Mouse (Mus musculus) liver, adult 2 months (tissue): ENCODE results near the gene Abl1. TPM values are rescaled to one million over a fixed set of nuclear protein-coding genes. Genes with fewer than 3 reads are reported as not detected.

Experiments
- DNase-seq: peaks from one replicate; pipeline ENCODE4 v3.0.0-alpha.2; 2011; ENCODE audit warnings: low read depth, low spot score; ENCODE audit errors: extremely low read depth
- H3K27ac ChIP-seq: fragments of 200-500 bp; replicated peaks from 2 replicates; pipeline ENCODE4 v1.5.1; 2012; ENCODE audit warnings: low read depth, mild to moderate bottlenecking, control low read depth, inconsistent platforms, low read length; ENCODE audit not compliant: insufficient read depth
- H3K27me3 ChIP-seq: fragments of 200-500 bp; 2 replicates; pipeline ENCODE4 v1.6.1; 2012; ENCODE audit warnings: mild to moderate bottlenecking, moderate library complexity, low read length, inconsistent platforms; ENCODE audit not compliant: control insufficient read depth, insufficient read depth
- H3K36me3 ChIP-seq: fragments of 200-500 bp; 2 replicates; pipeline ENCODE4 v1.6.1; 2012; ENCODE audit warnings: low read length, inconsistent platforms; ENCODE audit not compliant: control insufficient read depth, insufficient read depth
- H3K4me1 ChIP-seq: fragments of 200-500 bp; 2 replicates; pipeline ENCODE4 v1.6.1; 2011; ENCODE audit warnings: low read length; ENCODE audit not compliant: control insufficient read depth, insufficient read depth
- H3K4me3 ChIP-seq: fragments of 200-500 bp; 2 replicates; pipeline ENCODE4 v1.5.1; 2011; ENCODE audit warnings: low read depth, mild to moderate bottlenecking, control low read depth, low read length, moderate library complexity; ENCODE audit not compliant: insufficient read depth
- H3K79me2 ChIP-seq: fragments of 200-500 bp; 2 replicates; pipeline ENCODE4 v1.6.1; 2012; ENCODE audit warnings: inconsistent platforms, mild to moderate bottlenecking, low read length, moderate library complexity; ENCODE audit not compliant: control insufficient read depth, insufficient read depth
- H3K9ac ChIP-seq: fragments of 200-500 bp; 2 replicates; pipeline ENCODE4 v1.6.1; 2012; ENCODE audit warnings: low read depth, mild to moderate bottlenecking, control low read depth, inconsistent platforms, low read length
- CTCF ChIP-seq: fragments of 200-500 bp; IDR thresholded peaks from 2 replicates; pipeline ENCODE4 v1.5.1; 2011; ENCODE audit warnings: low read depth, low read length, control low read depth
- POLR2A ChIP-seq: fragments of 200-500 bp; IDR thresholded peaks from 2 replicates; pipeline ENCODE4 v1.6.1; 2011; ENCODE audit warnings: low read length, control low read depth; ENCODE audit not compliant: insufficient read depth; ENCODE audit errors: extremely low read depth
- WGBS: fragments of 180-500 bp; shearing (Covaris S2); methylation state at CpG from one replicate; pipeline ENCODE4 v1.1.7; 2018; 5-methylcytosine and 5-hydroxymethylcytosine counted together
- polyA plus RNA-seq: library from polyadenylated mRNA; depleted of rRNA; stranded (reverse); fragments of >200 nt; gene quantifications from 2 replicates; pipeline ENCODE4 v1.2.3, GENCODE M21; 2012; rRNA removed
- total RNA-seq: library from RNA; depleted of rRNA; stranded (reverse); fragments of >200 nt; gene quantifications from 2 replicates; pipeline ENCODE4 v1.2.3, GENCODE M21; 2014; rRNA removed

Abl1 gene
- total and polyA plus RNA-seq, 2 experiments = 13.9 to 14.1 TPM

- Histone ChIP-seq H3K4me3 (peak within 1 kb of the TSS; percentile 24; the same call in 1 of the 2 replicates), H3K27me3 (peaks cover 21% of the 10 kb centered on the region), H3K4me1 (peaks cover 2% of the 10 kb centered on the region; the same call in 1 of the 2 replicates), H3K79me2 (no peaks in the 10 kb centered on the region), H3K36me3 (no peaks in the 10 kb centered on the region), H3K9ac (no peak within 1 kb of the TSS), H3K27ac (no peak within 1 kb of the TSS)
- WGBS = 2% methylated on average over 79 of the region's 88 CpGs
- TF ChIP-seq POLR2A = no peak
- no peak for TF ChIP-seq CTCF
- no peak for DNase-seq
These were observed 157.9 kb downstream of the Abl1 start, which contains the start of gene Fibcd1 for GRCm38 (mm10) chr2:31845896-31846691. Fibcd1 (minus strand) TSS chr2:31846005.

GRCm38 (mm10) chr2:31846692-31847660, 158.8 kb downstream of the Abl1 start:
- H3K27me3 ChIP-seq = peaks cover 21% of the 10 kb centered on the region
- 12% methylated on average over 35 of the region's 35 CpGs for WGBS
- peaks cover 2% of the 10 kb centered on the region; the same call in 1 of the 2 replicates for H3K4me1 ChIP-seq
- no peak overlapping the region for H3K9ac ChIP-seq
- no peak overlapping the region for H3K4me3 ChIP-seq
- TF ChIP-seq CTCF (no peak), POLR2A (no peak)
- H3K36me3 ChIP-seq = no peaks in the 10 kb centered on the region
- no peak for DNase-seq
- no peak overlapping the region for H3K27ac ChIP-seq
- H3K79me2 ChIP-seq = no peaks in the 10 kb centered on the region

DNA sequence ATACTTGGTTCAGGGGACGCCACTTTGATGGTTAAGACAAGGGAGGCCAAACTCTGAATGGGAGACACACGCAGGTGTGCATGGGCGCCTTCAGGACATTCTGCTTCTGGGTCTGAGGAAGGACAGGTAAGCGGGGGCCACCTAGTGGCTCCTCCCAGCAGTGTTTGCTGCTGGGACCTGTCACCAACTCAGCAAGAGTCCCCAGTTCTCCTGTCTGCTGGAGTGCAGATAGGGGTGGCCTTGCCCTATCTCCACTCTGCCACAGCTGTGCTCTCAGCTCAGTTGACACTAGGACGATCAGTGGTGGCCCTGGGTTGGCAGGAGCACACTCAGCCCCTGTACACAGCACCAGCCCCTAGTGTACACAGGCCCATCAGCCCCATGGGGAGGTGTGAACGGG, 159.7 kb downstream of the Abl1 start:
- no peak for TF ChIP-seq POLR2A
- peak; percentile 77 for TF ChIP-seq CTCF
- WGBS = 26% methylated on average over 6 of the region's 6 CpGs
- no peaks in the 10 kb centered on the region for H3K79me2 ChIP-seq
- DNase-seq = peak; percentile 27
- H3K27me3 ChIP-seq = peaks cover 21% of the 10 kb centered on the region
- H3K9ac ChIP-seq = no peak overlapping the region
- H3K36me3 ChIP-seq = no peaks in the 10 kb centered on the region
- H3K4me1 ChIP-seq = peaks cover 2% of the 10 kb centered on the region; the same call in 1 of the 2 replicates
- no peak overlapping the region for H3K27ac ChIP-seq
- no peak overlapping the region for H3K4me3 ChIP-seq

DNA sequence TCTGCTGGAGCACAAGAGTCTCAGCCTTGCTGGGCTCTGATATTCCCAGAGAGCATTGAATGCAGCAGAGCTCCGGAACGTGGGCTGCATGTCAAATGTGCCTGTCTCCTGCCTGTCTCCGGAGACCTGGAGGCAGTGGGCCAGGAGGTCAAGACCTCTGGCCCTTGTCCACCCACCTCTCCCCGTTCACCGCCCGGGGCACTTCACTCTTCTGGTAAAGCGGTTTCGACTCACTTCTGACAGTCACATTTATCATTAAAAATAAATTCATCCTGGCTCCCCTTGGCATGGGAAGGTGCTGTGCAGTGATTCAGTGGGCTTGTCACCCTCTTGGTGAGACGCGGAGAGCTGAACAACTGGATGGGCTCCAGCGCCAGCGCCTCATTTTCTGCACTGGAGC, 162.0 kb downstream of the Abl1 start:
- peak; percentile 14 for DNase-seq
- Histone ChIP-seq H3K79me2 (no peaks in the 10 kb centered on the region), H3K27ac (no peak overlapping the region), H3K9ac (no peak overlapping the region), H3K27me3 (peaks cover 18% of the 10 kb centered on the region), H3K4me1 (peaks cover 2% of the 10 kb centered on the region; the same call in 1 of the 2 replicates), H3K36me3 (no peaks in the 10 kb centered on the region), H3K4me3 (no peak overlapping the region)
- WGBS = 40% methylated on average over 12 of the region's 12 CpGs
- TF ChIP-seq POLR2A (no peak), CTCF (no peak)

Other genes with a start within 250 kb of the Abl1 start
- gene Ass1, start 218.2 kb upstream of the Abl1 start, total RNA-seq = 3,064 and 4,344 TPM in 2 replicates
- 3,470 and 3,993 TPM in 2 replicates for gene Ass1, start 218.2 kb upstream of the Abl1 start, polyA plus RNA-seq
- 16.3 and 17.2 TPM in 2 replicates for gene Fubp3, start 115.7 kb upstream of the Abl1 start, total RNA-seq
- gene Fubp3, start 115.7 kb upstream of the Abl1 start, polyA plus RNA-seq = 19.1 and 22.0 TPM in 2 replicates
- gene Prdm12, start 48.3 kb upstream of the Abl1 start, total RNA-seq = not detected in 2 replicates
- not detected in 2 replicates for gene Prdm12, start 48.3 kb upstream of the Abl1 start, polyA plus RNA-seq
- 9.8 and 10.4 TPM in 2 replicates for gene Exosc2, start 17.7 kb upstream of the Abl1 start, total RNA-seq
- 5.5 and 6.3 TPM in 2 replicates for gene Exosc2, start 17.7 kb upstream of the Abl1 start, polyA plus RNA-seq
- not detected in 2 replicates for gene Qrfp, start 122.2 kb downstream of the Abl1 start, total RNA-seq
- not detected in 2 replicates for gene Qrfp, start 122.2 kb downstream of the Abl1 start, polyA plus RNA-seq
- not detected in 2 replicates for gene Fibcd1, start 157.6 kb downstream of the Abl1 start, total RNA-seq
- gene Fibcd1, start 157.6 kb downstream of the Abl1 start, polyA plus RNA-seq = not detected in 2 replicates
- 0.67 and 0.83 TPM in 2 replicates for gene Lamc3, start 198.9 kb downstream of the Abl1 start, total RNA-seq
- gene Lamc3, start 198.9 kb downstream of the Abl1 start, polyA plus RNA-seq = 0.73 and 0.95 TPM in 2 replicates